Mouse (Mus musculus): ENCODE measurements around the gene Fer1l4. TPM values are rescaled to one million over a fixed set of nuclear protein-coding genes. Genes with fewer than 3 reads are reported as not detected.

The Fer1l4 gene
- polyA plus RNA-seq, 1 experiment: 0.38 TPM

DNA sequence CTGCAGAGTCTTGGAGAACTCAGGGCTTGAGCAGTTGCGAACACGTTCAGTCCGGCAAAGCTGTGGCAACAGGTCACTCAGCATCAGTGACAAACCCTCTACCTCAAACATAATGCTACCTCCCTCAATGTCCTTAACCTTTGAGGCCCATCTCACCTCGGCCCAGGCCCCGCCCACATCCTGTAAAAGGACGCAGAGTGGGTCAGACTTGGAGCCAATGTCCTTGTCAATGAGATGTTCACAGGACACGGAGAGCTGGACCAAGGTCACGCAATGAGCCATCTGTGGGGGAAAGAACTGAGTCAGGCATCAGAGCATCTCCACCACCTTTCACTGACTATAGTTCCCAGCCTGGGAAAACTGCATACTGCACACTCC, 26.4 kb upstream of the Fer1l4 start:
- H3K4me3 ChIP-seq (ENCODE audit: insufficient read depth, low read depth, low read length): no peak overlapping the region
- H3K27me3 ChIP-seq (replicated peaks; ENCODE audit: control insufficient read depth, insufficient read depth, low read length): no peaks in the 10 kb centered on the region
- DNase-seq: no peak
- H3K36me3 ChIP-seq (ENCODE audit: control insufficient read depth, insufficient read depth, low read length): no peaks in the 10 kb centered on the region; the same call in none of the 2 replicates
- H3K27ac ChIP-seq (ENCODE audit: insufficient read depth, low read depth, low read length): no peak overlapping the region
- no peak for TF ChIP-seq POLR2A (IDR thresholded peaks at IDR 0.05; ENCODE audit: low read depth, low read length)
- no peak for TF ChIP-seq CTCF (conservative IDR thresholded peaks at IDR 0.05; ENCODE audit: insufficient read depth, insufficient read length, low read depth, low read length)
- peaks cover 6% of the 10 kb centered on the region; the same call in 1 of the 2 replicates for H3K4me1 ChIP-seq (ENCODE audit: control insufficient read depth, insufficient read depth, low read length)
- 77% methylated on average over 8 of the region's 8 CpGs for WGBS

DNA sequence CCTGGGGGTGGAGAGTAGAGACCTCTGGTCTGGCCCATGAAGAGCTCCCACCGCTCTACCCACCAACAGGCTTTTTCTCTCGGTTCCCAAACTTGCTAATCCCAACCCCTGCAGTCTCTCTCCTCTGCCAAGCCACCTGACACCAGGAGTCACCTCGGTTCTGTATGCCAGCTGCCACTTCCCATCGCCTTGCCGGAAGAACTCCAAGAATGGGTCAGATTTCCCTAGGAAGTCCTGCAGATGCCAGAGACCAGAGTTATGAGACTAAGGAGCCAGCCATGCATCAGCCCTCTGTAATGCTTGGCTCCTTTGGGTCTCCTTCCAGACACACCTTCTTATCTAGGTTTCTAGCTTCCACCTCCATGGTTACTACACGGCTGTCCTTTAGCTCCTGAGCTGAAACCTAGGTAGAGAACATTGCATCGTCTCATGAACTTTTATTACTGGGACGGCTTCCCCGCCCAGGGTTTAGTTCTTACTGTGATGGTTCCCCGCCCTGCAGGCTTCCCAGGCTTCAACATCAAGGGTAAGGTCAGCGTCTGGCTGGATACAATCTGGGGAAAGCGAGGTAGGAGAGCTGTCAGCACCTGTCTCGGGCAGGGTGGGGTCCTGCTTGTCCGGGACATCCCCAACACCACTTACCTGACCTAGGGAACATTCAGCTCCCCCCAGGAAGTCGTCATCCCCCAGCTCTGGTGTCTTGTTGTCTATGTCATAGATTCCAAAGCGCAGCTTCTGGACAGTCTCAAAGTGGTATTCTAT, 25.9 kb upstream of the Fer1l4 start:
- TF ChIP-seq POLR2A (IDR thresholded peaks at IDR 0.05; ENCODE audit: low read depth, low read length) (no peak), CTCF (conservative IDR thresholded peaks at IDR 0.05; ENCODE audit: insufficient read depth, insufficient read length, low read depth, low read length) (no peak)
- no peak overlapping the region for H3K27ac ChIP-seq (ENCODE audit: insufficient read depth, low read depth, low read length)
- no peak overlapping the region for H3K4me3 ChIP-seq (ENCODE audit: insufficient read depth, low read depth, low read length)
- DNase-seq: no peak
- 0 out of 2 replicates have a peak, but pooled peaks cover 6% of the 10 kb centered on the region for H3K4me1 ChIP-seq (ENCODE audit: control insufficient read depth, insufficient read depth, low read length)
- no peaks in the 10 kb centered on the region for H3K27me3 ChIP-seq (replicated peaks; ENCODE audit: control insufficient read depth, insufficient read depth, low read length)
- no peaks in the 10 kb centered on the region; the same call in none of the 2 replicates for H3K36me3 ChIP-seq (ENCODE audit: control insufficient read depth, insufficient read depth, low read length)
- WGBS: 88% methylated on average over 16 of the region's 16 CpGs

DNA sequence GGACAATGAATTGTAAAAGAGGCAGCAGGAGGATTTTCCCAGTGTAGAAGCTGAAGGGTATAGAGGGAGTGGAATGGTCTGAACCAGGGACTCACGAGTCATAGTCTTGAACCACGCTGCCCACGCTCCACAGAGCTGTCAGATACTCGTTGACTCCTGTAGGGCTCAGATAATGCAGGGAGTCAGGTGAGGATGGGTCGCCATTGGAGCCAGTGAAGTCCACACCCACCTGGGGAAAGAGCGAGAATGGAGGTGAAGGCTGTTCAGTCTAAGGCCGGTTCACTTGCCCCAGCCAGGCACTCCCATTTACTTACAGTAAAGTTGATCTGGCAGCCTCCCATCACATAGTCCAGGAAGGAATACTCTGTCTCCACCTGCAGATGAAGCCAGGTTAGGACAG, 24.7 kb upstream of the Fer1l4 start:
- TF ChIP-seq POLR2A (IDR thresholded peaks at IDR 0.05; ENCODE audit: low read depth, low read length): no peak
- no peak for TF ChIP-seq CTCF (conservative IDR thresholded peaks at IDR 0.05; ENCODE audit: insufficient read depth, insufficient read length, low read depth, low read length)
- 82% methylated on average over 7 of the region's 7 CpGs for WGBS
- H3K27me3 ChIP-seq (replicated peaks; ENCODE audit: control insufficient read depth, insufficient read depth, low read length): no peaks in the 10 kb centered on the region
- peak; percentile 21 for DNase-seq
- no peak overlapping the region for H3K4me3 ChIP-seq (ENCODE audit: insufficient read depth, low read depth, low read length)
- 0 out of 2 replicates have a peak, but pooled peaks cover 6% of the 10 kb centered on the region for H3K4me1 ChIP-seq (ENCODE audit: control insufficient read depth, insufficient read depth, low read length)
- H3K36me3 ChIP-seq (ENCODE audit: control insufficient read depth, insufficient read depth, low read length): peaks cover 4% of the 10 kb centered on the region
- H3K27ac ChIP-seq (ENCODE audit: insufficient read depth, low read depth, low read length): no peak overlapping the region

DNA sequence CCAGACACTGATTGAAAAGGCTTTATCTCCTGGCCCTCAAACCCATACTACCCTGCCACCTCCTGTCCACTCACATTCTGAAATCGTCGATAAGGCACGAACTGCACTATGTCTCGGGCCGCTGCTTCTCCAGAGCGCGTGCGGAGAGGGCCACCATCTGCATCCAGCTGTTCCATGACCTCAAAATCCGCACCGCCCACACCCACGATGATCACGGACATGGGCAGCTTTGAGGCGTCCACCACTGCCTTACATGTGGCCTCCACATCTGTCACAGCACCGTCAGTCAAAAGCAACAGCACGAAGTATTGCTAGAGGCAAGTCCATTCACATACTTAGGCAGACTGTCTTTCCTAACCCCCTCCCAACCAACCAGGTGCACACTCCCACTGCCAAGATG, 21.0 kb upstream of the Fer1l4 start:
- peaks cover 4% of the 10 kb centered on the region for H3K36me3 ChIP-seq (ENCODE audit: control insufficient read depth, insufficient read depth, low read length)
- H3K4me1 ChIP-seq (ENCODE audit: control insufficient read depth, insufficient read depth, low read length): 0 out of 2 replicates have a peak, but pooled peaks cover 6% of the 10 kb centered on the region
- DNase-seq: no peak
- H3K27me3 ChIP-seq (replicated peaks; ENCODE audit: control insufficient read depth, insufficient read depth, low read length): no peaks in the 10 kb centered on the region
- TF ChIP-seq POLR2A (IDR thresholded peaks at IDR 0.05; ENCODE audit: low read depth, low read length) (no peak), CTCF (conservative IDR thresholded peaks at IDR 0.05; ENCODE audit: insufficient read depth, insufficient read length, low read depth, low read length) (no peak)
- WGBS: 80% methylated on average over 15 of the region's 15 CpGs
- no peak overlapping the region for H3K4me3 ChIP-seq (ENCODE audit: insufficient read depth, low read depth, low read length)
- no peak overlapping the region for H3K27ac ChIP-seq (ENCODE audit: insufficient read depth, low read depth, low read length)

DNA sequence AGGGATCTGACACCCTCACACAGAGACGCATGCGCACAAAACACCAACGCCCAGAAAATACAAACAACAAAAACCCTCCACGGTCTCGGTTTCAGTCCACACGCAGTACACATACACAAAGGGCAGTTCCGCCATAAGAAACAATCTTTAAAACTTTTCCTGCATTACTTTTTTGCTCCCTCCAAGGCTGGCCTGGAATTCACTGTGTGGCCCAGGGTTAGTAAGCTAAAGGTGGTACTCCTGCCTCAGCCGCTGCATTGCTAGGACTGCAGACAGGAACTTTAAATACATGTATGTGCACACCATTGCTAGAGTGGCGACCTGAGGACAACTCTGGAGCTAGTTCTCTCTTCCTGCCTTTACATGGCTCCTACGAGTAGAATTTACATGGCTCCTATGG, 18.5 kb upstream of the Fer1l4 start:
- TF ChIP-seq POLR2A (IDR thresholded peaks at IDR 0.05; ENCODE audit: low read depth, low read length) (no peak), CTCF (conservative IDR thresholded peaks at IDR 0.05; ENCODE audit: insufficient read depth, insufficient read length, low read depth, low read length) (no peak)
- H3K27ac ChIP-seq (ENCODE audit: insufficient read depth, low read depth, low read length): no peak overlapping the region
- H3K4me1 ChIP-seq (ENCODE audit: control insufficient read depth, insufficient read depth, low read length): no peaks in the 10 kb centered on the region
- peaks cover 4% of the 10 kb centered on the region for H3K36me3 ChIP-seq (ENCODE audit: control insufficient read depth, insufficient read depth, low read length)
- H3K27me3 ChIP-seq (replicated peaks; ENCODE audit: control insufficient read depth, insufficient read depth, low read length): no peaks in the 10 kb centered on the region
- WGBS: 96% methylated on average over 10 of the region's 10 CpGs
- no peak overlapping the region for H3K4me3 ChIP-seq (ENCODE audit: insufficient read depth, low read depth, low read length)
- no peak for DNase-seq

DNA sequence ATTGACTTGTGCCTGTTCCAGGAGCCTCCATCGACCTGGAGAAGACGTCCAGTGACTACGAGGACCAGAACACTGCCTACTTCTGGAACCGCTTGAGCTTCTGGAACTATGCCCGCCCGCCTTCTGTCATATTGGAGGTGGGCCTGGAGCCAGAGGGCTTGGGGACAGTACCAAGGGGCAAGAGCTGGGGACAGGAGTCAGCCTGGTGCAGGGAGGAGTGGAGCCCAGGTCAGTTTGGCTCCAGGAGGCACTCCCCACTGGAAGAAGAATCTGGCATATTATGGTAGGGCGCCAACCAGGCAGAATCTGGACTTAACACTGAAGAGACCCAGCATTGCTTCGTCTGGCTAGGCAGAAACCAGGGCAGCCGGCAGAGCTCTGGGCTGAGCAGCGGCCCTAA, 15.2 kb upstream of the Fer1l4 start:
- Histone ChIP-seq H3K4me3 (ENCODE audit: insufficient read depth, low read depth, low read length) (no peak overlapping the region), H3K27ac (ENCODE audit: insufficient read depth, low read depth, low read length) (no peak overlapping the region), H3K4me1 (ENCODE audit: control insufficient read depth, insufficient read depth, low read length) (no peaks in the 10 kb centered on the region), H3K36me3 (ENCODE audit: control insufficient read depth, insufficient read depth, low read length) (no peaks in the 10 kb centered on the region), H3K27me3 (replicated peaks; ENCODE audit: control insufficient read depth, insufficient read depth, low read length) (no peaks in the 10 kb centered on the region)
- no peak for TF ChIP-seq POLR2A (IDR thresholded peaks at IDR 0.05; ENCODE audit: low read depth, low read length)
- TF ChIP-seq CTCF (conservative IDR thresholded peaks at IDR 0.05; ENCODE audit: insufficient read depth, insufficient read length, low read depth, low read length): no peak
- 88% methylated on average over 10 of the region's 10 CpGs for WGBS
- peak; percentile 56 for DNase-seq

DNA sequence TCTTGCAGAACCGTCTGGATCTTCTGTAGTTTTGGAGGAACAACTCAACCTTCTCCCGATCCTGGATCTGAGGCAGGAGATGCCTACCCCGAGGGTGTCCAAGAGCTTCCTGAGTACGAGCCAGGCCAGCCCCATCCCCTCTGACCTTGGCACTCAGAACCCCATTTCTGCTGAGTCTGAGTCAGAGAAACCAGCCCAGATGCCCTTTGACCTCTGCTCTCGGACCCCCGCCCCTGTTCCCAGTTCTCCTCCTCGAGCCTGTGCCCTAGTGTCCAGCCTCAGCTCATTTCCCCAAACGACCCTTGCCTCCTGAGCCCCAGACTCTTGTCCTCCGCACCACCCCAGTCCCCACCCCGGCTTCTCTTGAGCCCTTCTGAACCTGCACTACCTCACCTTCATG, 13.4 kb upstream of the Fer1l4 start:
- Histone ChIP-seq H3K4me3 (ENCODE audit: insufficient read depth, low read depth, low read length) (0 out of 2 replicates have a peak overlapping the region, but pooled peaks have one; percentile 59), H3K27ac (ENCODE audit: insufficient read depth, low read depth, low read length) (no peak overlapping the region), H3K27me3 (replicated peaks; ENCODE audit: control insufficient read depth, insufficient read depth, low read length) (no peaks in the 10 kb centered on the region), H3K4me1 (ENCODE audit: control insufficient read depth, insufficient read depth, low read length) (no peaks in the 10 kb centered on the region), H3K36me3 (ENCODE audit: control insufficient read depth, insufficient read depth, low read length) (no peaks in the 10 kb centered on the region)
- whole genome bisulfite sequencing: 36% methylated on average over 10 of the region's 10 CpGs
- TF ChIP-seq POLR2A (IDR thresholded peaks at IDR 0.05; ENCODE audit: low read depth, low read length): no peak
- TF ChIP-seq CTCF (conservative IDR thresholded peaks at IDR 0.05; ENCODE audit: insufficient read depth, insufficient read length, low read depth, low read length): no peak
- no peak for DNase-seq
